Mouse (Mus musculus) neural tube, embryonic 11.5 days (tissue): ENCODE measurements around the gene Pgm2. TPM values are rescaled to one million over a fixed set of nuclear protein-coding genes. Genes with fewer than 3 reads are reported as not detected.

Experiments
- ATAC-seq: fragments of 200-750 bp; cut with Nextera tagmentation; 2 replicates; pipeline ENCODE4 v1.8.0; 2017; ENCODE audit warnings: moderate number of reproducible peaks, mild to moderate bottlenecking, moderate TSS enrichment, moderate library complexity; ENCODE audit not compliant: insufficient read depth, low FRiP score, low TSS enrichment
- DNase-seq: peaks from one replicate; pipeline ENCODE4 v3.0.0-alpha.2; 2015; ENCODE audit warnings: low spot score
- H3K27ac ChIP-seq: fragments of 300-500 bp; sonication (generic); 2 replicates; pipeline ENCODE4 v1.5.1; 2014; ENCODE audit warnings: low read depth, mild to moderate bottlenecking, low read length
- H3K27me3 ChIP-seq: fragments of 300-500 bp; sonication (generic); 2 replicates; pipeline ENCODE4 v1.6.1; 2014; ENCODE audit warnings: mild to moderate bottlenecking, low read length, mixed read lengths; ENCODE audit not compliant: control insufficient read depth, insufficient read depth
- H3K36me3 ChIP-seq: fragments of 300-500 bp; sonication (generic); 2 replicates; pipeline ENCODE4 v1.6.1; 2014; ENCODE audit warnings: mild to moderate bottlenecking, low read length, moderate library complexity, mixed read lengths; ENCODE audit not compliant: control insufficient read depth, insufficient read depth
- H3K4me1 ChIP-seq: fragments of 300-500 bp; sonication (generic); 2 replicates; pipeline ENCODE4 v1.6.1; 2014; ENCODE audit warnings: low read length, mixed read lengths; ENCODE audit not compliant: control insufficient read depth, insufficient read depth
- H3K4me2 ChIP-seq: fragments of 300-500 bp; sonication (generic); 2 replicates; pipeline ENCODE4 v1.6.1; 2014; ENCODE audit warnings: low read depth, mild to moderate bottlenecking, moderate library complexity
- H3K4me3 ChIP-seq: fragments of 300-500 bp; sonication (generic); 2 replicates; pipeline ENCODE4 v1.5.1; 2014; ENCODE audit warnings: low read depth, low read length
- H3K9ac ChIP-seq: fragments of 300-500 bp; sonication (generic); 2 replicates; pipeline ENCODE4 v1.6.1; 2014; ENCODE audit warnings: mild to moderate bottlenecking, low read length
- H3K9me3 ChIP-seq: fragments of 300-500 bp; sonication (generic); 2 replicates; pipeline ENCODE4 v1.6.1; 2016; ENCODE audit warnings: low read length; ENCODE audit not compliant: control insufficient read depth
- WGBS: fragments of 180-500 bp; shearing (Covaris S2); extraction: QIAGEN DNeasy Blood & Tissue Kit; methylation state at CpG from one replicate; pipeline ENCODE4 v1.1.7; 2014; 5-methylcytosine and 5-hydroxymethylcytosine counted together
- polyA plus RNA-seq: library from polyadenylated mRNA; unstranded; fragments of >200 nt; fragmentation: Nextera tagmentation; extraction: Ambion mirVana; gene quantifications from 2 replicates; pipeline ENCODE4 v1.2.1, GENCODE M21; 2014

Gene Pgm2
- polyA plus RNA-seq, 1 experiment from 2014 or later, result 30.9 TPM

DNA sequence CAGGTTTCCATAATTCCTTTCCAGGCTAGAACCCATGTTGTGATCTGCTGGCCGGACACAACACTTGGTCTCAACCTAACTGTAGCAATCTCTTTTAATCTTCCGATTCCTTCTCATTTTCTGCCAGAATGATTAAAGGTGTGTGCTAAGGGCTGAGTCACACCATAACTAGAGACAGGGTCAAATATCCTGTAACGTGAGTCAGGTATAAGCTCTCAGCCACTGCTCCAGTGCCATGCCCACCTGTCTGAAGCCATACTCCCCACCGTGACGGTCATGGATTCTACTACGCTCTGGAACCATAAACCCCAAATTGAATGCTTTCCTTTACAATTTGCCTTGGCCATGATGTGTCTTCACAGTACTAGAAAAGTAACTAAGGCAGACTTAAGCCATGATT is 36.5 kb upstream of the Pgm2 start:
- ATAC-seq, result no peak
- Histone ChIP-seq H3K9me3 (no peaks in the 10 kb centered on the region), H3K4me1 (no peaks in the 10 kb centered on the region), H3K36me3 (no peaks in the 10 kb centered on the region), H3K27me3 (no peaks in the 10 kb centered on the region), H3K4me3 (no peak overlapping the region), H3K27ac (no peak overlapping the region), H3K9ac (no peak overlapping the region), H3K4me2 (no peak overlapping the region)
- 93% methylated on average over 6 of the region's 6 CpGs for WGBS
- no peak for DNase-seq

DNA sequence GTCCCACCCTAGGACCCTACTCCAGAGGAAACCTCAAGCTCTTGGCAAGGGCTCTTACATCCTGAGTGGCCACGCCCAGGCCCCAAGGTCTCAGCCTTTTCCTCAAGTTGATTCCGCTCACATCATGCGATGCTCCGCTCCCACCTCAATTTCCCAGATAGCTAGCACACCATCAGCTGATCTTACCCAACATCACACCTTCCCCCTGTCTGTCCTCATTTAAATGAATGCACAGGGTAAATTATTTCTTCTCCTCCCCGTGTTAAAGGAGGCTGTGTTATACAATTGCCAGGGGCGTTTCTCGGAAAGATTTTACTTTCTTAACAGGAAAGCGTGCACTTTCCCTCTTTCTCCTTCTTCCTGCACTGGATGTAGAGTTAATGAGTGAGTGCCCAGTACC is 31.9 kb upstream of the Pgm2 start:
- Histone ChIP-seq H3K27me3 (no peaks in the 10 kb centered on the region), H3K9me3 (no peaks in the 10 kb centered on the region), H3K27ac (no peak overlapping the region), H3K36me3 (no peaks in the 10 kb centered on the region), H3K4me3 (no peak overlapping the region), H3K4me2 (no peak overlapping the region), H3K9ac (no peak overlapping the region), H3K4me1 (no peaks in the 10 kb centered on the region)
- ATAC-seq, result no peak
- no peak for DNase-seq
- WGBS, result 93% methylated on average over 8 of the region's 8 CpGs

DNA sequence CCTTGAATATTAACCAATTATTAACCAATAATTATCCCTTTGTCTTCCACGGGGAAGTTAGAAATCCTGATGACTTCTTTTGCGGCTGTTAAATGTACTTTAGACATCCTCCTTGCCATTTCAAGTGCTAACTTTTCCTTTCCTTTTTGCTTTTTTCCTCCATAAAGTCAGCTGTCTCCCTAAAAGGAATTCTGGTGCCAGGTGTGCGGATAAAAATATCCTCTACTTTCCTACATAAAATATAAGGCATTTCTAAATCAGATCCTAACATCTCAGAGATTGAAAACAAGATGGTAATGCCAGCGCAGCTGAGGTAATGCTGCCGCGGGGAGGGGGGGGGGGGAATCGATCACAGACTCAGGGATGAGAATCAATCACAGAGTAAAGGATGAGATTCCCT is 31.1 kb upstream of the Pgm2 start:
- no peaks in the 10 kb centered on the region for H3K4me1 ChIP-seq
- no peaks in the 10 kb centered on the region for H3K36me3 ChIP-seq
- H3K9ac ChIP-seq, result no peak overlapping the region
- H3K4me2 ChIP-seq, result no peak overlapping the region
- H3K4me3 ChIP-seq, result no peak overlapping the region
- 87% methylated on average over 7 of the region's 7 CpGs for WGBS
- H3K27ac ChIP-seq, result no peak overlapping the region
- H3K27me3 ChIP-seq, result no peaks in the 10 kb centered on the region
- DNase-seq (no peak), ATAC-seq (no peak)
- no peaks in the 10 kb centered on the region for H3K9me3 ChIP-seq

DNA sequence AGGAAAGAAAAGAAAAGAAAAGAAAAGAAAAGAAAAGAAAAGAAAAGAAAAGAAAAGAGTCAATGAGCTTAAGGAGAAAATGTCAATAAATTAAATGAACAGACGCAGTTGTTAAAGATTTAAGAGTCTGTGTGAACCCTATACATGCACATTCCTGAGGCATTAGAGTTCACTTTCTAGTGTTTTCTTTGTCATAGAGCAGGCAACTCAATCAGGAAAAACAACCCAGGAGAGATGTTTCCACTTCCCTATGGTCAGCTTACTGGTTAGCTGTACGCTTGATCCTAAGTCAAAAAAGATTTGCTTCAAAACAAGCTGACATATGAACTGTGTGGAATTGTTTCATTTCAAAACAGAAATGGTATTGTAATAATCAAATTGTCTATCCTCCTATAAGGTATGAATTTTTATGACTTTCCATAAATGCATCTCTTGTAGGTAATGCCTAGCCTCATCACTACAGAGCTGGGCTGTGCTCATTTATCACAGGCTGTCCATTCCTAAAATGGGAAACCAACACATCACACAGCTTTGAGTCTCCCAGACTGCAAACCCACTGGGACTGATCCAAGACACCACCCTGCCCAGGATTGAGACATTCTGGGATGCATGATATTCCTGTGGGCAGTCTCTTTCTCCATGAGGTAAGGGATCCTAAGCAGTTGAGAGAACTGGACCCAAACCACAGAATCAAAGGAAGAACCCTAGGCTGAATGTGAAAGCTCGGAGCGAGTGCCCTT is 29.7 kb upstream of the Pgm2 start:
- Histone ChIP-seq H3K4me1 (no peaks in the 10 kb centered on the region), H3K9me3 (no peaks in the 10 kb centered on the region), H3K9ac (no peak overlapping the region), H3K36me3 (no peaks in the 10 kb centered on the region), H3K27ac (no peak overlapping the region), H3K4me3 (no peak overlapping the region), H3K27me3 (no peaks in the 10 kb centered on the region), H3K4me2 (no peak overlapping the region)
- DNase-seq (no peak), ATAC-seq (no peak)
- 76% methylated on average over 4 of the region's 4 CpGs for WGBS

DNA sequence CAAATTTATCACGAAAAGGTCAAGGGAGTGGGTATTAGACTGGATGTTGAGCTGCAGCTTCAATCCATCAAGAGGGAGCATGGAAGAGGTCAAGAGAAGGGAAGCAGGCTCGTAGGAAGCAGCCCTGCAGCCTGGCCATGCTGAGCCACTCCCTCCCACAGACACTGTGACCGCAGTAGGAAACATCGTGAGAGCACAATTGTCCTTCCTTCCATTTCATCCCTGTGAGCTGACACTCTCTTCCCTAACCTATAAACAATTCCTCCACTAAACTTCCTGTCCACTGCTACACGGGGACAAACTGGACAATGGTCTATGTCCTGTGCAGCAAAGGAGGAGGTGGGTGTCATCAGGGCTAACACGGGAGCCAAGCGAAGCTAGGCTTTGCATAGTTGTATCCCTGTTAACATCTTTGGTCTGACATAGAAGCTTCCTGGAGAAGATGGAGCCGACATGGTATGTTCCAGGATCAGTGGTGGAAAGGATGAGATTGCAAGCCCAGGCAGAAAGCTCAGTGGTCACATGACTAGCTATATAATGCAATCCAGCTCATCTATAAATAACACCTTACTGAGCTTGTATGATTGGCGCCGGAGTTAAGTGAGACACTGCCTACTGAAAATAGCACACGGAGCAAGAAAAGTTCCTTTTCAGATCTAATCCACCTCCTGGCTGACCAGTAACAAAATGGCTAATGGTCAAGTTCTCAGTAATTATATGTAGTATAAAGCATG is 29.0 kb upstream of the Pgm2 start:
- no peaks in the 10 kb centered on the region for H3K27me3 ChIP-seq
- no peaks in the 10 kb centered on the region for H3K9me3 ChIP-seq
- H3K4me2 ChIP-seq, result no peak overlapping the region
- H3K36me3 ChIP-seq, result no peaks in the 10 kb centered on the region
- ATAC-seq (no peak), DNase-seq (no peak)
- 83% methylated on average over 11 of the region's 11 CpGs for WGBS
- no peak overlapping the region for H3K4me3 ChIP-seq
- H3K4me1 ChIP-seq, result no peaks in the 10 kb centered on the region
- H3K9ac ChIP-seq, result no peak overlapping the region
- H3K27ac ChIP-seq, result no peak overlapping the region

DNA sequence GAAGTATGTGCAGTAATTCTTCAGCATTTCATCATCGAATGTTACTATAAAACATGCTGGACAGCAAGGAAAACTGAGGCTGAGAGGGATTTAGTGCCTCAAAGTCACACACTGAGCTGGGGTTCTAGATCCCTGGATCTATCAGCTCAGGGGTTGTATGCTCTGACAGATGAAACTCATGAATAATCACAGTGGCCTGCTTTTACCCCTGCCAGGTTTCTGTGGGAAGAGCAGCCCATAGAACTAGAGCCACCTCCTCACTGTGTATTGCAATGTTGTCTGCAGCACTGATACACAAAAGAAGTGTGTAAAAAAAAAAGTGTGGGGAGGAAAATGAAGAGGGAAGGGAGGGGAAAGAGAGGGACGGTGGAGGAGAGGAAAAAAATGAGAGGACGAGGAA is 28.3 kb upstream of the Pgm2 start:
- Histone ChIP-seq H3K4me3 (no peak overlapping the region), H3K9me3 (no peaks in the 10 kb centered on the region), H3K4me2 (no peak overlapping the region), H3K9ac (no peak overlapping the region), H3K27me3 (no peaks in the 10 kb centered on the region), H3K4me1 (no peaks in the 10 kb centered on the region), H3K27ac (no peak overlapping the region), H3K36me3 (no peaks in the 10 kb centered on the region)
- WGBS, result 83% methylated on average over 3 of the region's 3 CpGs
- no peak for ATAC-seq
- no peak for DNase-seq

DNA sequence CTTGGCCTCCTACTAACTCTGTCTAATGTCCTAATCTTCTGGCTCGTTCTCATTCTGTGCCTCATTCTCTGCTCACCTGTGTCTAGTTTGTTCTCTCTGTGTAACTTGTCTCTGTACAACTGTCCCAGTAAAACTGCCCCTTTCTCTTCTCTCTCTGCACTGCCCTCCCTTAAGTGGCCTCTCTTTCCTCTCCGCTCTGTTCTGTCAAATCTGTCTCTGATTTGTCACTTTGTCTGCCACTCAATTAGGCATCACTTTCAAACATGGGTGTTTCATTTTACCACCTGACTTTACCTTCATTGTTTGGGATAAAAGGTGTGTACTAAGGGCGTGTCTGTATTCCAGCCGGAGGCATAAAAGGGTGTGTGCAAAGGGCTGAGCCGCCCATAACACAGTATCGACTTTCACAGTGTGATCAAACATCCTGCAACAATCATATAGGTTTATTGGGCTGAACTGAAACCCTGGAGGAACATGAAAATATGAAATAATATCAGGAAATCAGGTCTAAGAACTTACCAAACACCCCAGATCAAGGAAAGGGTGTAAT is 27.2 kb upstream of the Pgm2 start:
- Histone ChIP-seq H3K4me2 (no peak overlapping the region), H3K27ac (no peak overlapping the region), H3K4me3 (no peak overlapping the region), H3K36me3 (no peaks in the 10 kb centered on the region), H3K27me3 (no peaks in the 10 kb centered on the region), H3K9ac (no peak overlapping the region), H3K9me3 (no peaks in the 10 kb centered on the region), H3K4me1 (no peaks in the 10 kb centered on the region)
- DNase-seq (no peak), ATAC-seq (no peak)
- 86% methylated on average over 6 of the region's 6 CpGs for WGBS

DNA sequence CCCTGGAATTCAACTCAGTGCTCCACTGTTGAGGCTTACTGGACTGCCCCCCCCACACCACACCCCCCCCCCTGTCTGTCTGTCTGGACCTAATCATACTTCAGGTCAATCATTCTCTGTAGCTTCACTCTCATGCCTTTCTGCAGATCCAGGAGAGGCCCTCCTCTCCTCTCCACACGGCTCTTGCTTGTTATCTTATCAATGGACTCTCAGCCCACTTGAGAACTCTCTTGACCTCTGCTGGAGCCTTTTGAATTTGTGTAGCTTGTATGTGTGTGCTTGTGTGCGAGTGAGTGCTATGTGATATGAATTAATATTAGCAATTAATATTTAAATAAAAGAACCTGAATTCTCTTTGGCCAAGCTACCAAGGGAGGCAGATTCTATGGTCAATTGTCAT is 26.6 kb upstream of the Pgm2 start:
- H3K4me2 ChIP-seq, result no peak overlapping the region
- H3K4me1 ChIP-seq, result no peaks in the 10 kb centered on the region
- no peaks in the 10 kb centered on the region for H3K27me3 ChIP-seq
- no peak for ATAC-seq
- 82% methylated on average over 2 of the region's 2 CpGs for WGBS
- no peak overlapping the region for H3K27ac ChIP-seq
- H3K9ac ChIP-seq, result no peak overlapping the region
- H3K9me3 ChIP-seq, result no peaks in the 10 kb centered on the region
- H3K36me3 ChIP-seq, result no peaks in the 10 kb centered on the region
- H3K4me3 ChIP-seq, result no peak overlapping the region
- DNase-seq, result no peak

DNA sequence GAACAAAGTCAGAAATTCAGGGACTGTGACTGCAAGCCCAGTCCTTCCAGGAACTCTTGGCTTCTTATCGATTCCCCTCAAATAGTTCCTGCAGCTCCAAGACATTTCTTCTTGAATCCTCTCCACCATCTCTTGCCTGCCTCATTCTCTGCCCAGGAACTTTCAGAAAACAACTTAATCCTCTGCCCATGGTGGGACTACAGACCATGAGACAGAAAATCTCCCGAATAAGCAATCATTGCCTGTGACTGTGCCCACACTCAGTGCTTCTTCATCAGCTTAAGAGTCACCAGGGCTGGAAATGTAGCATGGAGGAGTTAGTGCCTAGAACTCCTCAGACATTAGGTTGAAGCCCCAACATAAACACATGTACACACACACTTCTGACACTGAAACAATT is 25.2 kb upstream of the Pgm2 start:
- Histone ChIP-seq H3K36me3 (no peaks in the 10 kb centered on the region), H3K9me3 (no peaks in the 10 kb centered on the region), H3K4me1 (no peaks in the 10 kb centered on the region), H3K27ac (no peak overlapping the region), H3K9ac (no peak overlapping the region), H3K27me3 (no peaks in the 10 kb centered on the region), H3K4me3 (no peak overlapping the region), H3K4me2 (no peak overlapping the region)
- 84% methylated on average over 2 of the region's 2 CpGs for WGBS
- DNase-seq (no peak), ATAC-seq (no peak)
